Mouse (Mus musculus): ENCODE results near the gene Il12a. TPM values are rescaled to one million over a fixed set of nuclear protein-coding genes. Genes with fewer than 3 reads are reported as not detected.

The Il12a gene
- polyA plus RNA-seq, 1 experiment = 0.14 TPM

GRCm38 (mm10) chr3:68656607-68657352, 33.7 kb upstream of the Il12a start:
- no peaks in the 10 kb centered on the region for H3K79me2 ChIP-seq (ENCODE audit: control insufficient read depth, insufficient read depth)
- no peak overlapping the region for H3ac ChIP-seq (ENCODE audit: control insufficient read depth, insufficient read length, low read depth)
- no peak for TF ChIP-seq CEBPB (IDR thresholded peaks at IDR 0.05; ENCODE audit: low read depth)
- TF ChIP-seq FOSL1 (IDR thresholded peaks at IDR 0.05; ENCODE audit: insufficient read depth, low read length, poor library complexity, severe bottlenecking) = no peak
- TF ChIP-seq MYOD1 (IDR thresholded peaks at IDR 0.05; ENCODE audit: control insufficient read depth, insufficient read length, low read depth) = peak; percentile 78
- TF ChIP-seq USF1 (IDR thresholded peaks at IDR 0.05; ENCODE audit: low read depth) = no peak
- H3K27me3 ChIP-seq (ENCODE audit: control insufficient read depth, insufficient read depth, insufficient read length) = no peaks in the 10 kb centered on the region
- H3K79me3 ChIP-seq (ENCODE audit: low read depth) = no peaks in the 10 kb centered on the region
- H3K4me3 ChIP-seq (ENCODE audit: insufficient read depth, poor library complexity, severe bottlenecking) = no peak overlapping the region
- H3K36me3 ChIP-seq (ENCODE audit: control insufficient read depth, insufficient read depth) = no peaks in the 10 kb centered on the region

GRCm38 (mm10) chr3:68657589-68658245, 32.7 kb upstream of the Il12a start:
- H3K4me3 ChIP-seq (ENCODE audit: insufficient read depth, poor library complexity, severe bottlenecking) = no peak overlapping the region
- H3K79me2 ChIP-seq (ENCODE audit: control insufficient read depth, insufficient read depth) = no peaks in the 10 kb centered on the region
- H3ac ChIP-seq (ENCODE audit: control insufficient read depth, insufficient read length, low read depth) = no peak overlapping the region
- no peaks in the 10 kb centered on the region for H3K27me3 ChIP-seq (ENCODE audit: control insufficient read depth, insufficient read depth, insufficient read length)
- TF ChIP-seq MYOG (IDR thresholded peaks at IDR 0.05; ENCODE audit: control insufficient read depth, extremely low read depth, insufficient read length) (no peak), MYOD1 (IDR thresholded peaks at IDR 0.05; ENCODE audit: control insufficient read depth, insufficient read length, low read depth) (peak; percentile 16)
- H3K79me3 ChIP-seq (ENCODE audit: low read depth) = no peaks in the 10 kb centered on the region
- no peaks in the 10 kb centered on the region for H3K36me3 ChIP-seq (ENCODE audit: control insufficient read depth, insufficient read depth)

GRCm38 (mm10) chr3:68659996-68660395, 30.4 kb upstream of the Il12a start:
- Histone ChIP-seq H3K36me3 (ENCODE audit: control insufficient read depth, insufficient read depth) (no peaks in the 10 kb centered on the region), H3K27me3 (ENCODE audit: control insufficient read depth, insufficient read depth, insufficient read length) (no peaks in the 10 kb centered on the region), H3K4me3 (ENCODE audit: insufficient read depth, poor library complexity, severe bottlenecking) (no peak overlapping the region), H3K79me3 (ENCODE audit: low read depth) (no peaks in the 10 kb centered on the region), H3K79me2 (ENCODE audit: control insufficient read depth, insufficient read depth) (no peaks in the 10 kb centered on the region), H3ac (ENCODE audit: control insufficient read depth, insufficient read length, low read depth) (no peak overlapping the region)
- no peak for TF ChIP-seq FOSL1 (IDR thresholded peaks at IDR 0.05; ENCODE audit: insufficient read depth, low read length, poor library complexity, severe bottlenecking)
- no peak for TF ChIP-seq CTCF (IDR thresholded peaks at IDR 0.05; ENCODE audit: control insufficient read depth, insufficient read depth, insufficient read length)
- no peak for TF ChIP-seq MAX (IDR thresholded peaks at IDR 0.05)
- TF ChIP-seq MYOD1 (IDR thresholded peaks at IDR 0.05; ENCODE audit: control insufficient read depth, insufficient read length, low read depth) = no peak
- no peak for TF ChIP-seq MYOG (IDR thresholded peaks at IDR 0.05; ENCODE audit: control insufficient read depth, extremely low read depth, insufficient read length)
- no peak for TF ChIP-seq CEBPB (IDR thresholded peaks at IDR 0.05; ENCODE audit: low read depth)

GRCm38 (mm10) chr3:68660538-68660937, 29.9 kb upstream of the Il12a start:
- H3K79me3 ChIP-seq (ENCODE audit: low read depth) = no peaks in the 10 kb centered on the region
- no peaks in the 10 kb centered on the region for H3K27me3 ChIP-seq (ENCODE audit: control insufficient read depth, insufficient read depth, insufficient read length)
- H3K79me2 ChIP-seq (ENCODE audit: control insufficient read depth, insufficient read depth) = no peaks in the 10 kb centered on the region
- H3ac ChIP-seq (ENCODE audit: control insufficient read depth, insufficient read length, low read depth) = no peak overlapping the region
- H3K4me3 ChIP-seq (ENCODE audit: insufficient read depth, poor library complexity, severe bottlenecking) = no peak overlapping the region
- no peak for TF ChIP-seq CEBPB (IDR thresholded peaks at IDR 0.05; ENCODE audit: low read depth)
- no peak for TF ChIP-seq MYOG (IDR thresholded peaks at IDR 0.05; ENCODE audit: control insufficient read depth, extremely low read depth, insufficient read length)
- TF ChIP-seq USF1 (IDR thresholded peaks at IDR 0.05; ENCODE audit: low read depth) = no peak
- TF ChIP-seq MYOD1 (IDR thresholded peaks at IDR 0.05; ENCODE audit: control insufficient read depth, insufficient read length, low read depth) = no peak
- no peaks in the 10 kb centered on the region for H3K36me3 ChIP-seq (ENCODE audit: control insufficient read depth, insufficient read depth)

- Histone ChIP-seq H3K4me3 (ENCODE audit: insufficient read depth, poor library complexity, severe bottlenecking) (no peak overlapping the region), H3K79me3 (ENCODE audit: low read depth) (no peaks in the 10 kb centered on the region)
- no peak for TF ChIP-seq CTCF (IDR thresholded peaks at IDR 0.05; ENCODE audit: control insufficient read depth, insufficient read depth, insufficient read length)
- no peak for TF ChIP-seq CEBPB (IDR thresholded peaks at IDR 0.05; ENCODE audit: low read depth)
- TF ChIP-seq USF1 (IDR thresholded peaks at IDR 0.05; ENCODE audit: low read depth) = no peak
- no peak for TF ChIP-seq FOSL1 (IDR thresholded peaks at IDR 0.05; ENCODE audit: insufficient read depth, low read length, poor library complexity, severe bottlenecking)
- no peak for TF ChIP-seq MYOD1 (IDR thresholded peaks at IDR 0.05; ENCODE audit: control insufficient read depth, insufficient read length, low read depth)
- TF ChIP-seq MYOG (IDR thresholded peaks at IDR 0.05; ENCODE audit: control insufficient read depth, extremely low read depth, insufficient read length) = no peak
- TF ChIP-seq MAX (IDR thresholded peaks at IDR 0.05) = no peak
Observed at GRCm38 (mm10) chr3:68662386-68662785, 28.1 kb upstream of the Il12a start.

GRCm38 (mm10) chr3:68664337-68664736, 26.1 kb upstream of the Il12a start:
- H3K4me3 ChIP-seq (ENCODE audit: insufficient read depth, poor library complexity, severe bottlenecking) = no peak overlapping the region
- H3K27me3 ChIP-seq (ENCODE audit: control insufficient read depth, insufficient read depth, insufficient read length) = no peaks in the 10 kb centered on the region
- H3K79me2 ChIP-seq (ENCODE audit: control insufficient read depth, insufficient read depth) = no peaks in the 10 kb centered on the region
- H3K79me3 ChIP-seq (ENCODE audit: low read depth) = no peaks in the 10 kb centered on the region
- no peaks in the 10 kb centered on the region for H3K36me3 ChIP-seq (ENCODE audit: control insufficient read depth, insufficient read depth)
- H3ac ChIP-seq (ENCODE audit: control insufficient read depth, insufficient read length, low read depth) = no peak overlapping the region
- no peak for TF ChIP-seq USF1 (IDR thresholded peaks at IDR 0.05; ENCODE audit: low read depth)
- TF ChIP-seq MAX (IDR thresholded peaks at IDR 0.05) = no peak
- no peak for TF ChIP-seq MYOG (IDR thresholded peaks at IDR 0.05; ENCODE audit: control insufficient read depth, extremely low read depth, insufficient read length)
- TF ChIP-seq FOSL1 (IDR thresholded peaks at IDR 0.05; ENCODE audit: insufficient read depth, low read length, poor library complexity, severe bottlenecking) = no peak

More at GRCm38 (mm10) chr3:68662386-68662785, 28.1 kb upstream of the Il12a start:
- Histone ChIP-seq H3K79me2 (ENCODE audit: control insufficient read depth, insufficient read depth) (no peaks in the 10 kb centered on the region), H3K36me3 (ENCODE audit: control insufficient read depth, insufficient read depth) (no peaks in the 10 kb centered on the region), H3ac (ENCODE audit: control insufficient read depth, insufficient read length, low read depth) (no peak overlapping the region), H3K27me3 (ENCODE audit: control insufficient read depth, insufficient read depth, insufficient read length) (no peaks in the 10 kb centered on the region)

All from C2C12 (cell line).